Mouse (Mus musculus) mammary gland, adult 2 months (tissue): Measurements from ENCODE around the gene Itgb4. TPM values are rescaled to one million over a fixed set of nuclear protein-coding genes. Genes with fewer than 3 reads are reported as not detected.

Experiments used
- polyA plus RNA-seq: library from polyadenylated mRNA; depleted of rRNA; stranded (reverse); fragments of >200 nt; gene quantifications from 2 replicates; pipeline ENCODE4 v1.2.3, GENCODE M21; 2012; ENCODE audit warnings: low replicate concordance; rRNA removed

Gene Itgb4
- 16.0 and 21.4 TPM in 2 replicates for polyA plus RNA-seq

DNA sequence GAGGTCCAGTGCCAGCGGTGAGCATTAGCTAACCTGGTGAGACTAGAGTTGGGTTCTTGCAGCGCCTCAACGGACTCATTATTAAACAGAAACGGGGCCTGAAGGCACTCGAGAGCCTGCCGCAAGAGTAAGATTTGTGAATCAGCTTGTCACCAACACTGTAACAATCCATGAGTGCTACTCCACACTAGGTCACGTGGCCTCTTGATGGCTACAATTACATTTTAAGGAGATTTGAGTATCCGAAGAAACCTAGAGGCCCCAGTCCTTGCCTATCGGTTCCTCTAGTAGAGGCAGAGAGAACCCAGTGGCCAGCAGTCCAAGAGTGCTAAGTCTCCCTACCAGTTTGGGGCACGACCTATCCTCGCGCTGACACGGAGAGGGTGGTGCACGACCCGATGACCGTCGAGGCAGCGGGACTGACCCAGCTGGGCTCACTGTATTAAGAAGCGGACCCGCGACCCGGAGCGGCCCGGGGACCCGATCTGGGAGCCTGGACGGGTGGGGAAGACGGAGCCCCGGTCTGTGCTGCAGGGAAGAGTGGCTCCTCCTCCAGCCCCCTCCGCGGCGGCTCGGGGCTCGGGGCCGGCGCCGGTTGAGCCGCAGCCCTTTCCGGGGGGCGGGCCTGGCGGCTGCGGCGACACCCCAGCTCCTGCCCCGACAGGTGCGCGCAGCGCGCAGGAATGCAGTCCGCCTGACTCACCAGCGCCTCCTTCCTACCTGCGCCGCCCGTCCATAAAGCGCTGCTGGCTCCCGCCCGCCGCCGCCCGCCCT, at the start of gene Itgb4:
Gene Itgb4 (plus strand): TSS at position 401 of the 774 bp plus-strand sequence.

DNA sequence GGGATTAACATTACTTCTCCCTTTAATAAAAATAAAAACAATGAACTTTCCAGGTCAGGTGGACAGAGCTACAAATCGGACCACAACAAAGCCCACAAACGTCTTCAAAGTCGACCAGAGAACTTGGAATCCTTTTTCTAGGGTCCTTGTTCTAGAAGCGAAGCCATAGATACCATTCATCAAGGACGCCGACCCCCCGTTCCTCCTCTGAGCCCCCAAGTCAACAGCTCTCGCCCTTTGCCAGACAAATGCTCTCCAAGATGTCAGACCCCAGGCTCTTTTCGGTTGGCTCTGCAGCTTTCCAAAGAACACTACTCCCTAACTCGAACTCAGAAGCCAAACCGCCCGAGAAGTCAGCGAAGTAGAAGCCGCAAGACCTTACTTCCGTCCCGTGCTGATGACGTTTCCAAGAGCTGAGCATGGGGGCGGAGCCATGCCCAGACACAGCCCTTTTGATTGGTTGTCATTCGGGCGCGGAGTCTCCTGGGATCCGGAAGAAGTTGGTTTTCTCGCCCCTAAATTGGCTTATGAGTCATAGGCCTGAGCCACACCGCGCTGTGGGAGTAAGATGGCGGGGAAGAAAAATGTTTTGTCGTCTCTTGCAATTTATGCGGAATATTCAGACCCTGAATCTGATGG, 41.3 kb upstream of the Itgb4 start, which contains the start of the genes Sap30bp and Recql5:
Gene Sap30bp (plus strand): TSS at position 175 of the 639 bp plus-strand sequence.
Gene Recql5 (minus strand): TSS at position 370 of the 639 bp plus-strand sequence.

GRCm38 (mm10) chr11:116012262-116012947, 37.9 kb downstream of the Itgb4 start, which contains the start of gene Galk1:
Gene Galk1, minus strand, starts transcription at chr11:116012719.

GRCm38 (mm10) chr11:116027756-116028155, 53.2 kb downstream of the Itgb4 start, which contains the start of gene H3f3b:
Gene H3f3b, minus strand, starts transcription at chr11:116027962.

DNA sequence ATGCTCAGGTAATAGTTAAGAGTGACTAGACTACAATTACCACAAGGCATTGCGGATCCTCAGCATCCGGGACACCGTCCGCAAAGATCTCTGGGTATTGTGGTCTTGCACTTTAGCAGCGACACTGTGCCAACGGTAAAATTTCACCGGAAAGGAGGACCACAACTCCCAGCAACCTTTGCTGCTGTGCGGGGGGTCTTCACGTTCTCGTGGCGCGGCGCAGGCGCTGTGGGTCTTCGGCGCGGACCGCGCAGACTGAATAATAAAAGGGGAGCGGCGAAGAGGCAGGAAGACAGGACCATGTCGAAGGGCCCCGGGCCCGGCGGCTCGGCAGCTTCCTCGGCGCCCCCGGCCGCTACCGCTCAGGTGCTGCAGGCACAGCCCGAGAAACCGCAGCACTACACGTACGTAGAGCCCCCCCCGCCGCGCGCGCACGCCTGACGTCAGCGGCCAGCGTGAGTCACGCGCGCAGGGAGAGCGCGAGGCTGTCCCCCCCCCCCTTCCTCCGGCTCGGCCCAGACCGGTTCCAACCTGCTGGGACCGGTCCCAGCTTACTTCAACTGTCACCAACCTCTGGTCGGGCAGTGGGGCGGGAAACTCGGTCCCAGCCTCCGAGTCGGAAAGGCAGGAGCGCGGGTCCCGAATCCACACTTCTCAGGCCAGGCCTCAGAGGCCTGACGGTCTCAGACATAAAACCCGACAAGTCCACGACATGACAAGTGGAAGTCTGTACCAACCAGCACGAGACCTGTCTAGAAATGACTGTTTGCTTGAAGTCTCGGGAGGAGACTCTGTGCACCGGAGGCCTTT, 55.8 kb downstream of the Itgb4 start, which contains the start of gene Unk:
Gene Unk (plus strand): TSS at position 235 of the 810 bp plus-strand sequence.

Other genes with a start within 250 kb of the Itgb4 start
- 76.6 and 78.5 TPM in 2 replicates for gene Tmem94, start 209.3 kb upstream of the Itgb4 start, polyA plus RNA-seq
- 34.2 and 44.3 TPM in 2 replicates for gene Caskin2, start 161.1 kb upstream of the Itgb4 start, polyA plus RNA-seq
- 20.2 and 34.5 TPM in 2 replicates for gene Tsen54, start 160.0 kb upstream of the Itgb4 start, polyA plus RNA-seq
- 24.4 and 36.6 TPM in 2 replicates for gene Llgl2, start 150.7 kb upstream of the Itgb4 start, polyA plus RNA-seq
- gene Myo15b, start 116.3 kb upstream of the Itgb4 start, polyA plus RNA-seq = 0.14 and 0.32 TPM in 2 replicates
- gene Smim5, start 74.7 kb upstream of the Itgb4 start, polyA plus RNA-seq = 3.0 and 3.3 TPM in 2 replicates
- gene Smim6, start 62.7 kb upstream of the Itgb4 start, polyA plus RNA-seq = not detected in 2 replicates
- gene Sap30bp, start 41.4 kb upstream of the Itgb4 start, polyA plus RNA-seq = 24.7 and 26.8 TPM in 2 replicates
- gene Recql5, start 41.2 kb upstream of the Itgb4 start, polyA plus RNA-seq = 23.9 TPM in 2 replicates
- gene Galk1, start 38.0 kb downstream of the Itgb4 start, polyA plus RNA-seq = 28.6 and 54.6 TPM in 2 replicates
- gene H3f3b, start 53.3 kb downstream of the Itgb4 start, polyA plus RNA-seq = 102 and 188 TPM in 2 replicates
- 37.4 and 48.0 TPM in 2 replicates for gene Unk, start 55.6 kb downstream of the Itgb4 start, polyA plus RNA-seq
- gene Unc13d, start 103.3 kb downstream of the Itgb4 start, polyA plus RNA-seq = 14.4 and 37.9 TPM in 2 replicates
- gene Wbp2, start 112.3 kb downstream of the Itgb4 start, polyA plus RNA-seq = 291 and 325 TPM in 2 replicates
- gene Trim47, start 152.5 kb downstream of the Itgb4 start, polyA plus RNA-seq = 42.5 and 95.6 TPM in 2 replicates
- 20.6 and 27.9 TPM in 2 replicates for gene Trim65, start 156.4 kb downstream of the Itgb4 start, polyA plus RNA-seq
- gene Mrpl38, start 164.2 kb downstream of the Itgb4 start, polyA plus RNA-seq = 44.1 and 64.5 TPM in 2 replicates
- gene Fbf1, start 193.5 kb downstream of the Itgb4 start, polyA plus RNA-seq = 22.1 and 23.9 TPM in 2 replicates
- gene Ten1, start 224.1 kb downstream of the Itgb4 start, polyA plus RNA-seq = 22.2 and 23.8 TPM in 2 replicates
- 109 and 191 TPM in 2 replicates for gene Acox1, start 224.3 kb downstream of the Itgb4 start, polyA plus RNA-seq